Mouse (Mus musculus): ENCODE measurements around the gene Arhgef28.

The Arhgef28 gene

DNA sequence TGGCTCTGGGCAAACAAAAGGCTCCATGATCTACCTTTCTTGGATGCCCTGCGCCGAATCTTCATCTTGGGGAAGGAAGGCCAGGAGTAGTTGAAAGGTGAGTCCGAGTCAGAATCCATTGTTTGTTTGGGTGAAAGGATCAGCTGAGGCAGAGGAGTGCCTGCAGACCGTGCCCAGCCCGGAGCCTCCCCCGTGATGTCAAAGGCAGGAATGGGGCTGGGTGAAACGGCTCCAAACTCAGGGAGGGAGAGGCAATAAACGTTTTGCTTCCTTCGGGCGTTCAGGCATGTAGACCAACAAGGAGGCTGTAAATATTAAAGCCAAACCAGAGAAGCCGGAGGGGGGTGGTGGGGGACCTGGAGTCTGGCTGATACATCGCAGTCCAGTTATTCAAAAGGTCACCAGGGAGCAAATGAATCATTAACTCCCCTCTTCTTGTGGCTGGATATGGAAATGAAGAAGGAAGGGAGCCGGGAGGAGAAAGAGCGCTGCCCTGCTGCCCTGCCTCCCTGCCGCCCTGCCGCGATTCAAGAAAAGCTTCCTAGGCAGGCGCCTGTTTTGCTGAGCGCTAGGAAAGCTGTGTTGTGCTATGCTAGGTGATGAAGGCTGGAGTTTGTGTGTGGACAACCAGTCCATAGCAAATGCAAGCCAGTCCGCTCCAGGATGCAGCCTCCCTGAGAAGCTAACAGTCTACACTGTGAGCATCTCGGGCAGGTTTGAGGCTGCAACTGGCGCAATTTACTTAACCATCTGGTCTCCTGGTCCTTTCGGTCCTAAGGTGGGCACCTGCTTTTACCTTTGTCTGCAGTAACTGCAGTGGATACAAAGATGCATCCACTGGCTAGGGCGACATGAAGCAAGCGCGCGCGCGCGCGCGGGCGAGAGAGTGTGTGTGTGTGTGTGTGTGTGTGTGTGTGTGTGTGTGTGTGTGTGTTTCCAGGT lies 190.0 kb downstream of the Arhgef28 start:
- no peak for DNase-seq (ENCODE audit: low spot score in 2 of 2)

- no peak for DNase-seq (ENCODE audit: low spot score in 2 of 2)
Observed at GRCm38 (mm10) chr13:98014892-98015291, 191.3 kb downstream of the Arhgef28 start.

- no peak for DNase-seq (ENCODE audit: low spot score in 2 of 2)
Observed at GRCm38 (mm10) chr13:98013715-98014114, 192.5 kb downstream of the Arhgef28 start.

DNA sequence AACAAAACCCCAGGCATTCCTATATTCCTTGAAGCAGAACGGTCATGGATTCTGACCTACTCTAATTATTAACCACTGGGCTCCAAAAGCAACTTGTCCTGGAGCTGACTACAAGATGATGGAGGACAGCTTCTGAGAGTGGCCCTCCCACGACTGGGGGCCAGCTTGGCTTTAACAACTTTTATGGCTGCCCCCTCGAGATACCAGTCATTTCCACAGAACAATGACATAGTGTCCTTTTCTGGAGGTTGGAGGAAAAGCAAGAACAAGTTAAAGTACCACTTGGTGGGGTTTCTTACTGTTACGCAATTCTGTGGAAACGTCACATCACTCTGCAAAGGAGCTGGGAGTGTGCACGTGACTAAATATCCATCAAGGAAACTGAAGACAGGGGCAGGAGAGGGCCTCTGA lies 194.3 kb downstream of the Arhgef28 start:
- DNase-seq (ENCODE audit: low spot score in 2 of 2): no peak

DNA sequence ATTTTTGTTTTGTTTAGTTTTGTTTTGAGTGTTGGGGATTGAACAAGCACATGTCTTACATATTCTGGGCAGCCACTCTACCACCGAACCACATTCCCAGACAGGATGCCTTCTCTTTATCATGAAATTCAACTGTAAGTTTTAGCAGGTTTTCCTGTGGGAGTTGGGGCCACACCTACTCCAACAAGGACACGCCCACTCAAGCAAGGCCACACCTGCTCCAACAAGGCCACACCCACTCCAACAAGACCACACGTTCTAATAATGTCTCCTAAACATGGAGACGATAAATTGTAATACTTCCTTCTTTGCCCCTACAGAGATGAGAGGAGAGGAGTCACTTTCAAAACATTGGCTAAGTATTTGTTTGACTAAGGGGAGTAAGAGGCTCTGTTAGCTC lies 197.2 kb downstream of the Arhgef28 start:
- no peak for DNase-seq (ENCODE audit: low spot score in 2 of 2)

- DNase-seq (ENCODE audit: low spot score in 2 of 2): peak in 1 of 2 experiments; percentile 38
Observed at GRCm38 (mm10) chr13:98008588-98008987, 197.7 kb downstream of the Arhgef28 start.

GRCm38 (mm10) chr13:98005611-98006218 lies 200.5 kb downstream of the Arhgef28 start:
- no peak for DNase-seq (ENCODE audit: low spot score in 2 of 2)

DNA sequence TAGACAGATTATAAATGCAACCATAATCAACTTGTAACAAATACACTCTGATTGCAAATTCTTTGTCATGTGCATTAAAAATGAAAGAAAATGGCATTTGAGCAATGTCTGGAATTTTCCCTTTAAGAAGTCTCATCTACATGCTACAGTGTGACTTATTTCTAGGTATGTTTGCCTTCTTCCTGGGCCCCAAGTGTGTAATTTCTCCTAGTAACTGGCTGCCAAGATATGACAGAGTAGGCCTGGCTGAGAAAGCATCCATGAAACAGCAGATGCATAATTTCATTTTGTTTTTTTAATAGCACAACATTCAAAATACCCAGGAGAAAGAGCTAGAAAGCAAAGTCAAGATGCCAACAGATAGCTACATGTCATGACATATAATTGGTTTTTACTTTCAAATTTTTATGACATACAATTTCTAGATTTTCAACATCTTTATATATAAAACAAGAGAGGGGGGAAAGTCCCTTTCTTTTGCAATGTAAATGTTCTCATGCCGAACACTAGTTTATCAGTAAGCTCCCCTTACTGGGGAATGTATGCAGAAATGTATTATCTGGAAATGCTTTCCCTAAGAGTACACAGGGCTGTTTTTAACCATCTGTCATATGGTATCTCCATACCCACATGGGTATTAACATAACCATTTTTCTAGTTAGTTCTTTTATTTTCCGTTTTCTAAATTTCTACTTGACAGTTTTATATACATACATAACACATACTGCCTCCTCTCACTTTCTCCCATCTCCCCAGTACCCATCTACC lies 201.4 kb downstream of the Arhgef28 start:
- DNase-seq (ENCODE audit: low spot score in 2 of 2): no peak

GRCm38 (mm10) chr13:98003690-98004089 lies 202.5 kb downstream of the Arhgef28 start:
- no peak for DNase-seq (ENCODE audit: low spot score in 2 of 2)

DNA sequence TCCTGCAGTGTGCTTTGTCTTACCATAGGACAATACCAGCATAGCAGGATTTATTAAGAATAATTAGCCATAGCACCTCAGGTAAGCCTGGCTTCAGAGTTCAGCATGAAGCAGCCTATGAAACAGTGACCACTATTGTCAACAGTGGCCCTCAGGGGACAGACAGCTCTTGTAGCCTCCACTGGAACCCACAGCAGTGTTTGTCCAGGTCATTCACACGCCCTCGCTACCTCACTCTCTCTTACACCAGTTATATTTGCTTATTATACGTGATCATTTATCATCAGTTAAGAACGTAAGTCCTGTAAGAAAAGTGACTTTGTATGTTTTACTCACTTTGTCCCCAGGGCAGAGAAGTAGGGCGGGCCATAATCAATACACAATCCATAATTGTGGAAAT lies 203.6 kb downstream of the Arhgef28 start:
- DNase-seq (ENCODE audit: low spot score in 2 of 2): no peak

- no peak for DNase-seq (ENCODE audit: low spot score in 2 of 2)
Observed at GRCm38 (mm10) chr13:98002121-98002520, 204.1 kb downstream of the Arhgef28 start.

DNA sequence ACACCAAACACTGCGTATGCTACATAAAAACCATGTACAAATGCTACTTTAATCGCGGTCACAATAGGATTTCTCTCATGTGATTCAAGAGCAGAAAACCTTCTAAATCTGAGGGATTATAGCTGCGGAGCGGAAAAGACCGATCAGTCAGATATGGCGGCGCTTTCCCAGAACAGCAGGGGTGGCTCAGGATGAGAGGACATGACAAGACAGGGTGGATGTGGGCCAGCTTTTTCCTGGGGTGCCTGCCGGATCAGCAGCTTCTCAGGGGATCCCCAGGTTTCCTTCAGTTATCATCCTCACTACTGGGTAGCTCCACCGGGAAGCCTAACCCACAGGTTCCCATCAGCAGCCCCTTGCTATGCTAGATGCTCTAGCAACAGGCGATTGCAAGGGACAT lies 204.5 kb downstream of the Arhgef28 start:
- no peak for DNase-seq (ENCODE audit: low spot score in 2 of 2)

DNA sequence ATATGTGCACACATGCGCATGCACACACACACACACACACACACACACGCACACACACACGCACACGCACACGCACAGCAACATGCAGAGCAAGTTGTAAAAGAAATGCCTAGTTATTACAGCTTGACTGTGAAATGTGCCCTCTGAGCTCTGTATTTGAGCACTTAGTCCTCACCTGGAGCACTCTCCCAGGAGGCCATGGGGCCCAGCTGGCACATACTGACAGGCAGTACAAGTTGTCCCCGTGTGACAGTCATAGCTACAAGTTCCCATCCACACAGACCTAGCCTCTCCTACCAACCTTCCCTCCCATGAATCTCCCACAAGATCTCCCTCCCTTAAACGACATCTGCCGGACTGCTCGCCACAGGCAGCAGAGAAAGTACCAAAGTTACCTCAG lies 205.4 kb downstream of the Arhgef28 start:
- DNase-seq (ENCODE audit: low spot score in 2 of 2): no peak

DNA sequence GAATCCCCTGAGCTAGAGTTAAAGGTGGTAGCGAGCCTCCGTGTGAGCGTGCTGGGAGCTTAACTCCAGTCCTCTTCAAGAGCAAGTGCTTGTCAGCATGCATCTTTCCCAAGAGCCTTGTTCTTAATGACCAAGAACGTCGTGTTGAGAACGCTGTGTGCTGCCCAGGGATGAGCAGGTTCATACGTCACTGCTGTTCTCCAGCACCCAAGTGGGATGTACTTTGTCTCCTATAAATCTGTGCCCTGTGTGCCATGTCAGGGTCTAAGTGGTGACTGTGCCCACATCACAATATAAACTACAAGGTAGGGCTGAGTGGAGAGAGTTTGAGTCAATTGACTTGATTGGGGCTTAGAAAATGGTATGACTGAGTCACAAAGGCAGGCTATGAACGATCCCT lies 207.1 kb downstream of the Arhgef28 start:
- DNase-seq (ENCODE audit: low spot score in 2 of 2): no peak

- no peak for DNase-seq (ENCODE audit: low spot score in 2 of 2)
Observed at GRCm38 (mm10) chr13:97998570-97998969, 207.7 kb downstream of the Arhgef28 start.

DNA sequence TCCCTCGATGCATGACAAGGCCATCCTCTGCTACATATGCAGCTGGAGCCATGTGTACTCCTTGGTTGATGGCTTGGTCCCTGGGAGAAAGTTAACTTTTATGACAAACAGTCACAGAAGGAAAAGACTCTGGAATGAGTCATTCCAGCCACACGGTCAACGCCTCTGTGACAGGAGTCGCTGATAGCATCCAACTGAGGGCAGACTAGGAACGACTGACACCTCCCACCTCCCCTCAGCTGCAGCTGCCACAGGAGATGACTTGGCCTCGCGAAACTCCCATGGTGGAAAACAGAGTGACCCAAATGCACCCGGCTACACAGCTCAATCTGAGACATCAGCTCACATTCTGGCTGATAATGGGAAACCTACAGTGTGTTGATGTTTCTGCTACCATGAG lies 215.3 kb downstream of the Arhgef28 start:
- DNase-seq (ENCODE audit: low spot score in 2 of 2): no peak

DNA sequence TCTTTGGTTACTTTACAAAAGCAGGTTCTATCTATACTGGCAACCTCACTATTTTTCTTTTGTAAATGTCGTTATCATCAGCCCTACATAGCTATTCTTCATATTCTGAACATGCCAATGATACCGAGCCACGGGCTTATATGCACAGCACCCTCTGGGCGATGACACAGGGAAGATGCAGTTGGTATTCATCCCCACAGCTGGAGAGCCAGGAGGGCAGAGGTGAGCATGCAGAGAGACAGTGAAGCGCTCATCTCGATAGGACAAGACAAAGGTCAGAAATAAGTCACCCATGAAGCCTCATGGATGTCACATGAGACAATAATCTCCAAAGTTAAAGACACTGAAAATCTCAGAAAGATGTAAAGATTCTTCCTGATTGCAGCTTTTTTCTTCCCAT lies 217.4 kb downstream of the Arhgef28 start:
- DNase-seq (ENCODE audit: low spot score in 2 of 2): no peak

- no peak for DNase-seq (ENCODE audit: low spot score in 2 of 2)
Observed at GRCm38 (mm10) chr13:97986691-97987090, 219.5 kb downstream of the Arhgef28 start.

DNA sequence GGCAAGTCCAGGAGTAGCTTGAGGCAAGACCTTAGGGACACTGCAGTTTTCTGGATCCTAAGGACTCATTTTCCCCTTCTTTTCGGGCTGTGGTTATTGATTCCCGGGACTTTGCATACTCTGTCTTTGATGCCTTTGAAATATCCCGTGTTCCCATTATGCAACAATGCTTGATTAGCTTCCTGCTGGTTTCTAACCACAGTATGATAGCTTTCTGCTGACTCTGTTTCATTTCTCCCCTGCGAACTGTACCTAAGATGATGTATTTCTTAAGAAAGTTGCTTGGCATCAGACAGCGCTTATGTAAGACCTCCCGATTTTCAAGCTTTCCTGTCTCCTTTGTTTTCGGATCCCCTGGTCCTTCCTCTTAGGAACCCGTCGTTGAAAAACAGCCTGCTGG lies 229.1 kb downstream of the Arhgef28 start:
- DNase-seq (ENCODE audit: low spot score in 2 of 2): no peak

GRCm38 (mm10) chr13:97976642-97977041 lies 229.6 kb downstream of the Arhgef28 start:
- DNase-seq (ENCODE audit: low spot score in 2 of 2): no peak

DNA sequence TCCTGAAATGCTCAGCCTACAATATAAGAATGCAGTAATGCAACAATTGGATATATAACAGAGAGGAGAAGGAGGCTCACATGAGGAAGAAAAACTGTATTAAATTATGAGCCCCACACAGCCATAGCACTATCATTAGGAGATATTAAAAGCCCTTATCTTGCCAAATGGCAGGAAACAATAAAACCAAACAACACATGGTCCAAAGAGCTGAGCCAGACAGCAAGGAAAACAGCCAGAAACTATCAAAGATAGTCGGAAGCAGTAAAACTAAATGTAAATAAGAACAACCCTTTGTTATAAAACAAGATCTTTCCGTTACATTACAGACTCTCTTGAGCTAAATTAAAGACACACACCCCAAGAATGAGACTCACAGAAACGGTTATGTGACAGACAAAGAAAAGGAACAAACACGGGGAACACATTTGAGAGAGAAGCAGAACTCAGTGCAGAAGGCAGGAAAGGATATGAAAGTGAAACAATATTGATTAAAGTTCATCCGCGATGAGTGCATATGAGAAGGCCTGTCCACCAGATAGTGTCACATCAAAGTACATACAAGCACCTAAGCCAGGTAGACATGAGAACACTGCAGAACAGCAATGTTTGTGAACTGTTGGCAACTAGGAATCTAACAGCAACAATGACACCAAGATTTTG lies 231.6 kb downstream of the Arhgef28 start:
- no peak for DNase-seq (ENCODE audit: low spot score in 2 of 2)

DNA sequence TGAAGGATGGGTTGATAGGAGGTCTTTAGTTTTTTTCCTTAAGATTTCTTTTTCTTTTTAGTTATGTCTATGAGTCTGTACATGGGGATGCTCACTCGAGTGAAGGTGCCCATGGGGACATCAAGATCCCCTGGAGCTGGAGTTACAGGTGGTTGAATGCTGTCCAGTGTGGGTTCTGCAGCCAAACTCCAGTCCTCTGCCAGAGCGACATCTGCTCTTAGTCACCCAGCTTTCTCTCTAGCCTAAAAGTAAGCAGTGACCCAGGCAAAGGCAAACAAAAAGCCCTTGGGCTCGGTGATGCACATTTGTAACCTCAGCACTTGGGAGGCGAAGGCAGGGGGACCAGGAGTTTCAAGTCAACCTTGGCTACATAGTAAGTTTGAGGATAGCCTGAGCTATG lies 232.3 kb downstream of the Arhgef28 start:
- DNase-seq (ENCODE audit: low spot score in 2 of 2): no peak

All from frontal cortex, postnatal 10 days (tissue).